Mouse (Mus musculus) testis, adult 2 months (tissue): Measurements from ENCODE around the gene Slc24a2.

Experiments
- CTCF ChIP-seq: fragments of 200-500 bp; IDR thresholded peaks from 2 replicates; pipeline ENCODE4 v1.5.1; 2012; ENCODE audit warnings: low read depth, mild to moderate bottlenecking, inconsistent platforms, low read length, moderate library complexity; ENCODE audit not compliant: control insufficient read depth, insufficient read depth, insufficient replicate concordance
- POLR2A ChIP-seq: fragments of 200-500 bp; IDR thresholded peaks from 2 replicates; pipeline ENCODE4 v1.6.1; 2012; ENCODE audit warnings: low read depth, mild to moderate bottlenecking, inconsistent platforms, low read length, moderate library complexity; ENCODE audit not compliant: control insufficient read depth

GRCm38 (mm10) chr4:87273476-87273875 is 43.2 kb upstream of the Slc24a2 start:
- TF ChIP-seq CTCF, result no peak
- no peak for TF ChIP-seq POLR2A
